Mouse (Mus musculus) kidney, adult 2 months (tissue): ENCODE measurements at regions not wholly inside any gene's neighbourhood (a gene's known extent, or its start where the extent isn't known, plus 50 kb on each side); places are given as distances from the start of the nearest gene placed in this dataset.
A peak's percentile ranks its signal among the peaks of the same experiment; 100 is the strongest.

Source experiments
- DNase-seq: peaks from one replicate; pipeline ENCODE4 v3.0.0; 2021
- H3K27ac ChIP-seq: fragments of 200-500 bp; 2 replicates; pipeline ENCODE4 v1.5.1; 2012; ENCODE audit warnings: low read depth, low read length, control low read depth, inconsistent platforms; ENCODE audit not compliant: insufficient read depth
- H3K27me3 ChIP-seq: fragments of 200-500 bp; replicated peaks from 2 replicates; pipeline ENCODE4 v1.6.1; 2012; ENCODE audit warnings: mild to moderate bottlenecking, moderate library complexity, low read length, inconsistent platforms; ENCODE audit not compliant: control insufficient read depth, insufficient read depth
- H3K36me3 ChIP-seq: fragments of 200-500 bp; 2 replicates; pipeline ENCODE4 v1.6.1; 2012; ENCODE audit warnings: mild to moderate bottlenecking, moderate library complexity, low read length, inconsistent platforms; ENCODE audit not compliant: control insufficient read depth, insufficient read depth
- H3K4me1 ChIP-seq: fragments of 200-500 bp; 2 replicates; pipeline ENCODE4 v1.6.1; 2011; ENCODE audit warnings: low read length; ENCODE audit not compliant: control insufficient read depth, insufficient read depth
- H3K4me3 ChIP-seq: fragments of 200-500 bp; 2 replicates; pipeline ENCODE4 v1.5.1; 2011; ENCODE audit warnings: mild to moderate bottlenecking, low read depth, low read length, control low read depth; ENCODE audit not compliant: insufficient read depth
- CTCF ChIP-seq: fragments of 200-500 bp; conservative IDR thresholded peaks from 2 replicates; pipeline ENCODE4 v1.5.1; 2011; ENCODE audit warnings: low read depth, mild to moderate bottlenecking, control low read depth, low read length, moderate library complexity, mixed read lengths; ENCODE audit not compliant: insufficient read depth, insufficient read length
- POLR2A ChIP-seq: fragments of 200-500 bp; IDR thresholded peaks from one replicate; pipeline ENCODE4 v1.6.1; 2011; ENCODE audit warnings: low read depth, low read length, control low read depth
- WGBS: fragments of 180-500 bp; shearing (Covaris S2); methylation state at CpG from one replicate; pipeline ENCODE4 v1.1.7; 2018; 5-methylcytosine and 5-hydroxymethylcytosine counted together

DNA sequence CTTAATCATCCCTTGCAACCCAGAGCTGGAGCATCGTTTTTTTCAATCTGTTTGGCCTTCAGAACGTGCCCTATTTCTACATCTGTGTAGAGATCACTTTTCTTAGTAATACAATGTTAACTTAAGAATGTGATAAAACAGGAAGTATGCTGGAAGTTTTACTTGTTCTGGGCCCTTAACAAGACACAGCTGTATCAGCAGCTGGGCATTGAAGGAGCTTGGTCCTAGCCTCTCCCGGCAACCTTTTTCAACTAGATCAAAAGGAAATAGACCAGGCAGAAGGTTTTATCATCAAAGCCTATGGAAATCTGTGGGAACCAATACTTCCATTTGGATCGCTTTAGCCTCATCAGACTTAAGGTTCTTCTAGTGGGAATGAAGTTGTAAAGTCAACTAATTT is 317.9 kb downstream of the Ndfip2 start:
- Histone ChIP-seq H3K36me3 (no peaks in the 10 kb centered on the region), H3K27ac (no peak overlapping the region), H3K27me3 (no peaks in the 10 kb centered on the region), H3K4me1 (no peaks in the 10 kb centered on the region), H3K4me3 (no peak overlapping the region)
- no peak for DNase-seq
- TF ChIP-seq POLR2A (no peak), CTCF (no peak)
- 61% methylated on average over 4 of the region's 4 CpGs for whole genome bisulfite sequencing

DNA sequence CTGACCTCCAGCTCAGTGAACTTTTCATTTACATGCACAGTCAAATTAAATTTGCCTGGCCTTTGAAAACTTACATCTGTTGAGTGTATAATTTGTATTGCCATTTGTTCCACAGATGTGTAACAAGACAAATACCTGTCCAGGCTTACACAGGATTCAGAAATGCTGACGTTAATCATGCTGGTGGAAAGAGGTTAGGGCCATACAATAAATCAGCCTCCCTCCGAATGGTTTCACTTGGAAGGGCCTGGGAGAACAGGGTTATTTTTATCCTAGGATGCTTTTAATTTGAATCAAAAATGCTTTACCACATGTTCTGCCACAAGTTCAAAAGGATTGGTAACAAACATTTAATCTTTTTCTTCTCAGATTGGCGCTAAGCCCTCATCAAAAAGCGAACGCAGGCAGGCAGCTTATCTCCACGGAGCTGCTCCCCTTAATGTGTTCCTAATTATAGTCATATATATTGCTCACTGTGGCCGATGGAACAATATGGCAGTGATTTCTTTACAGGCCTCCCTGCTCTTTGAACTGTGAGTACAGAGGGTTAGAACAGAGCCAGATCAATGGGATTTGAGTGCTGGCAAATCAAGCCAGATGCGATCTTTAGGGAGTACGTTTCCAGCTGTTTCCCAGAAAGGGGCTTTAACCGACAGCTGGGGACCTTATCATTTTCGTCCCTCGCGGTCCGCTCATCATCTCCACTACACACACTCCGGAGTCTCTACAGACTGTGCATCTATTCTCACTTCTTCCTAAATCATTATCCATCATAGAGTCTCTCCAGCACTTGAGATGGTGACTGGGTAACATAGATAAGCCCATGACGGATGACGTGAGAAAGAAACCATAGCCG is 313.9 kb downstream of the Ndfip2 start:
- WGBS = 66% methylated on average over 18 of the region's 18 CpGs
- TF ChIP-seq POLR2A (no peak), CTCF (no peak)
- Histone ChIP-seq H3K4me1 (no peaks in the 10 kb centered on the region), H3K27me3 (no peaks in the 10 kb centered on the region), H3K36me3 (no peaks in the 10 kb centered on the region), H3K27ac (no peak overlapping the region), H3K4me3 (no peak overlapping the region)
- DNase-seq = no peak

DNA sequence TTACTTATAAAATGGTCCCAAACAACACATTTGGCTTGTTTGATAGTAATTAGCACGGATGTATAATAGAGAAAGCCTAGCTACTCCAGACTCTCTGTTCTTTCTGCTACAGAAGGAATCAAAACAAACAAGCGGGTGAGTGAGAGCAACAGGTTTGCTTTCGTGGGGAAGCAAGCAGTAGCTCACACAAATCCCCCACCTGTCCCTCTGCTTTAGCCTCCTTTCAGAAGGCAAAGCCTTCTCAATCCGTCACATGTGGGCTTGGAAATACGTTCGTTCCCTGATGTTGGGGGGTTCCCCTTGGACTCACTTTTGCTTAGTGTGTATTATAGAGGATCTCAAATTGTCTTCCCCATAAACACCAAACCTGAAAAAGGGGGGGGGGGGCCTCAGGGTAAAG is 311.8 kb downstream of the Ndfip2 start:
- H3K4me3 ChIP-seq = no peak overlapping the region
- TF ChIP-seq CTCF (no peak), POLR2A (no peak)
- H3K36me3 ChIP-seq = no peaks in the 10 kb centered on the region
- no peak for DNase-seq
- H3K27ac ChIP-seq = no peak overlapping the region
- H3K27me3 ChIP-seq = no peaks in the 10 kb centered on the region
- no peaks in the 10 kb centered on the region for H3K4me1 ChIP-seq
- WGBS = 84% methylated on average over 6 of the region's 6 CpGs

DNA sequence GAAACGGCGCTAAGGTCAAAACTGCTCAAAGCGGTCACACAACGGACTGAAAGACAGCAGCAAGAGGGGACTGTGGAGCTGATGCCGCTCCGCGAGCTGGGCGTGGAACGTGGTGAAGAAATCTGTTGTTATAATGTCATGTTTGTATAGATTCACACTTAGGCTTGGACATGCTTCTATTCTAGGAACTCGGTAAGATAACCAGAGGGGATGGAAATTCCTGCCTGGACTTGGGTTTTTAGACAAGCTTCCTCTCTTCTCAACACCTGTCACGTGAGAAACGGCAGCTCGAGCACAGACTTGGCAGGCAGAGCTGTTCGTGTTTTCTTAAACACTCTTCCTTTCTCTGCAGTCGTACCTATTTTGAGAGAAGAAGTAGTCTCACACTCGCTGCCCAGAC is 307.5 kb downstream of the Ndfip2 start:
- H3K27ac ChIP-seq = no peak overlapping the region
- DNase-seq = no peak
- 78% methylated on average over 16 of the region's 16 CpGs for WGBS
- TF ChIP-seq POLR2A = no peak
- TF ChIP-seq CTCF = no peak
- no peaks in the 10 kb centered on the region for H3K27me3 ChIP-seq
- no peaks in the 10 kb centered on the region for H3K36me3 ChIP-seq
- no peak overlapping the region for H3K4me3 ChIP-seq
- H3K4me1 ChIP-seq = no peaks in the 10 kb centered on the region

DNA sequence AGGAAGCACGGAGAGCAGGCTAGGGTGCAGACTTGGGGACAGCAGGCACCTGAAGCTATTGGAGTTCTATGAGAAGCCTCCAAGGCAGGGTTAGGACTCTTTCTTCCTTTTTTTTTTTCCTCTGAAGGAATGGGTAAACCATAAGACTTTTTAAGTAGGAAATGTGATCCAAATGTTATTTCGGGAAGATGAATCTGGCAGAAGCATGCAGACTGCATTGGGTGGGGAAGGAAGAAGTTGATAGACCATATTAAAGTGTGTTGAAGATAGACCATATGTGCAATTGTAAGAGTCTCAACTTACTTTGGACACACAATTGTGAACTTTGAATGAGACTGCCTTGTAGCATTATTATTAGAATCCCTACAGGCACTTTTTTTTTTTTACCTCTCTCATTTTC is 304.5 kb downstream of the Ndfip2 start:
- H3K36me3 ChIP-seq = no peaks in the 10 kb centered on the region
- H3K27ac ChIP-seq = no peak overlapping the region
- no peaks in the 10 kb centered on the region; the same call in 1 of the 2 replicates for H3K27me3 ChIP-seq
- TF ChIP-seq CTCF = no peak
- no peak for TF ChIP-seq POLR2A
- DNase-seq = no peak
- H3K4me3 ChIP-seq = no peak overlapping the region
- no peaks in the 10 kb centered on the region for H3K4me1 ChIP-seq
- 89% methylated on average over 2 of the region's 2 CpGs for WGBS

DNA sequence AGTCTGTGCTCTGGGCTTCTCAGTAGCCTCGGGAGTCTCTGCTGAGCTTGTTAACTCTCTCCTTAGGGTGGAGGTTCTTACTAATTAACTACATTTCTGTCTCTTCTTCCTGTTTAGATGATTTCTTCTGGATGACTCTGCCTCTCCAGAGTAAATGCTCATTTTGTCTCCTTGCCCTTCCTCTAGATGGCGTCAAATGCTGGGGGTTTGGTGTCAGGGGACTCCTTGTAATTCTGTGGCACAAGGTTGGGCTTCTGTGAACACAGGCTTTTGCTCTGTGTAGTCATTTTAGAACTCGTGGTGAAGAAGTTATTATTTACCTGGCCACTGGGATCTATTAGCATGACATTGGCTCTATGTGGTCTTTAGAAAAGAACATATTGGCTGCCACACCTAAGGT is 298.4 kb downstream of the Ndfip2 start:
- Histone ChIP-seq H3K36me3 (no peaks in the 10 kb centered on the region), H3K27me3 (no peaks in the 10 kb centered on the region; the same call in 1 of the 2 replicates), H3K4me3 (no peak overlapping the region), H3K27ac (no peak overlapping the region), H3K4me1 (no peaks in the 10 kb centered on the region)
- WGBS = 52% methylated on average over 3 of the region's 3 CpGs
- peak; percentile 11 for DNase-seq
- TF ChIP-seq CTCF (peak; percentile 34), POLR2A (no peak)

DNA sequence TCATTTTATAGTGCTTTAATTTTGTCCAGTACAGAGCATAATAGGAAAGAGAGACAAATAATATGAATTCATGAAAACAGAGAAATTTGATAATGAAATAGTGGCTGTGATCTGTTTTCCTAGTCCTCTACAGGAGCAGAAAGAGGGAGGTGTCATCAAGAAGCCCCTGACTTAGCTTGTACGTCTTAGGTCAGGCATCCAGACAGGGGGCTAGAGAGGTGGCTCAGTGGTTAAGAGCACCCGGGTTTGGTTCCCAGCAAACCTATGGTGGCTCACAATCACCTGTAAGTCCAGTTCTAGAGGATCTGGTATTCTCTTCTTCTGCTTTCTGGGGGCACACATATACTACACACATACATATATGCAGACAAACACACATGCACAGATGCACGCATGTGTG is 285.7 kb downstream of the Ndfip2 start:
- no peak for TF ChIP-seq POLR2A
- TF ChIP-seq CTCF = no peak
- DNase-seq = no peak
- Histone ChIP-seq H3K27me3 (peaks cover 2% of the 10 kb centered on the region; the same call in 1 of the 2 replicates), H3K4me1 (no peaks in the 10 kb centered on the region), H3K27ac (no peak overlapping the region), H3K4me3 (no peak overlapping the region), H3K36me3 (no peaks in the 10 kb centered on the region)
- WGBS = 85% methylated on average over 3 of the region's 3 CpGs
